Mouse (Mus musculus): ENCODE results near the gene Sult5a1.

DNA sequence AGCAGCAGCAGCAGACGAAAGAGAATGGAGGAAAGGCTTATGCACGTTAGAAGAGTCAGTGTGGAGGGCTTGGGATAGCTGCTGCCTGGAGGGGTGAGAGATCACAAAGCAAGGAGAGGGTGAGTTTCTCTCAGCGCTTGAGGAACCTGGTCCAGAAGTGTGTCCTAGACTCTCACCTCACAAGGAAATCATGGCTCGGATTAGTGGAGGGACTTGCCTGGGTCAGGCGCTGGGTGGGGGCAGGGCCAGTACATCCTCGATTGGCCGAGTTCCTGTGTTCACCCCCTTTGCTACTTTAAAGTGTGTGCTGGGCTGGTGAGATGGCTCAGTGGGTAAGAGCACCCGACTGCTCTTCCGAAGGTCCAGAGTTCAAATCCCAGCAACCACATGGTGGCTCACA is 22.3 kb downstream of the Sult5a1 start:
- TF ChIP-seq CTCF (IDR thresholded peaks at IDR 0.05; ENCODE audit: extremely low read depth, insufficient read depth, low read length) (no peak), POLR2A (IDR thresholded peaks at IDR 0.05; ENCODE audit: extremely low read depth, insufficient read depth, low read length) (no peak)
